Mouse (Mus musculus): ENCODE data around the gene Zglp1.

The Zglp1 gene

GRCm38 (mm10) chr9:21067006-21067684 is at the start of gene Zglp1:
Gene Zglp1, minus strand, starts transcription at chr9:21067093.
- in situ Hi-C loops (cut with MboI; ENCODE audit: low sequenced_read_pairs) = no loop called here

GRCm38 (mm10) chr9:21115105-21115504 is 48.2 kb upstream of the Zglp1 start:
- in situ Hi-C loops (cut with MboI; ENCODE audit: low sequenced_read_pairs) = no loop called here

GRCm38 (mm10) chr9:21114190-21114589 is 47.3 kb upstream of the Zglp1 start:
- in situ Hi-C loops (cut with MboI; ENCODE audit: low sequenced_read_pairs) = no loop called here

- in situ Hi-C loops (cut with MboI; ENCODE audit: low sequenced_read_pairs) = no loop called here
Measured at GRCm38 (mm10) chr9:21113751-21114150, 46.9 kb upstream of the Zglp1 start.

GRCm38 (mm10) chr9:21107607-21108237 is 40.8 kb upstream of the Zglp1 start:
- in situ Hi-C loops (cut with MboI; ENCODE audit: low sequenced_read_pairs) = no loop called here

GRCm38 (mm10) chr9:21105760-21106564 is 39.1 kb upstream of the Zglp1 start:
- in situ Hi-C loops (cut with MboI; ENCODE audit: low sequenced_read_pairs) = no loop called here

- in situ Hi-C loops (cut with MboI; ENCODE audit: low sequenced_read_pairs) = no loop called here
Measured at GRCm38 (mm10) chr9:21104814-21105213, 37.9 kb upstream of the Zglp1 start.

GRCm38 (mm10) chr9:21102076-21102475 is 35.2 kb upstream of the Zglp1 start:
- in situ Hi-C loops (cut with MboI; ENCODE audit: low sequenced_read_pairs) = no loop called here

- in situ Hi-C loops (cut with MboI; ENCODE audit: low sequenced_read_pairs) = no loop called here
Measured at GRCm38 (mm10) chr9:21100447-21101161, 33.7 kb upstream of the Zglp1 start.

GRCm38 (mm10) chr9:21097793-21098192 is 30.9 kb upstream of the Zglp1 start:
- in situ Hi-C loops (cut with MboI; ENCODE audit: low sequenced_read_pairs) = no loop called here

- in situ Hi-C loops (cut with MboI; ENCODE audit: low sequenced_read_pairs) = no loop called here
Measured at GRCm38 (mm10) chr9:21095958-21096357, 29.1 kb upstream of the Zglp1 start.

GRCm38 (mm10) chr9:21093423-21093822 is 26.5 kb upstream of the Zglp1 start:
- in situ Hi-C loops (cut with MboI; ENCODE audit: low sequenced_read_pairs) = no loop called here

- in situ Hi-C loops (cut with MboI; ENCODE audit: low sequenced_read_pairs) = no loop called here
Measured at GRCm38 (mm10) chr9:21091707-21092320, 24.9 kb upstream of the Zglp1 start, which contains the start of the genes Gm38431 and Raver1. Gene Gm38431, minus strand, starts transcription at chr9:21091997. Gene Raver1, minus strand, starts transcription at chr9:21092008.

GRCm38 (mm10) chr9:21090972-21091706 is 24.2 kb upstream of the Zglp1 start:
- in situ Hi-C loops (cut with MboI; ENCODE audit: low sequenced_read_pairs) = no loop called here

GRCm38 (mm10) chr9:21090537-21090936 is 23.6 kb upstream of the Zglp1 start:
- in situ Hi-C loops (cut with MboI; ENCODE audit: low sequenced_read_pairs) = no loop called here

GRCm38 (mm10) chr9:21083324-21083723 is 16.4 kb upstream of the Zglp1 start:
- in situ Hi-C loops (cut with MboI; ENCODE audit: low sequenced_read_pairs) = no loop called here

GRCm38 (mm10) chr9:21081127-21081526 is 14.2 kb upstream of the Zglp1 start:
- in situ Hi-C loops (cut with MboI; ENCODE audit: low sequenced_read_pairs) = no loop called here

- in situ Hi-C loops (cut with MboI; ENCODE audit: low sequenced_read_pairs) = no loop called here
Measured at GRCm38 (mm10) chr9:21075625-21076024, 8.7 kb upstream of the Zglp1 start.

GRCm38 (mm10) chr9:21074173-21074572 is 7.3 kb upstream of the Zglp1 start:
- in situ Hi-C loops (cut with MboI; ENCODE audit: low sequenced_read_pairs) = no loop called here
